Mouse (Mus musculus) heart, embryonic 11.5 days (tissue): ENCODE results near the gene Nadk. TPM values are rescaled to one million over a fixed set of nuclear protein-coding genes. Genes with fewer than 3 reads are reported as not detected.

Source experiments
- ATAC-seq: fragments of 200-750 bp; cut with Nextera tagmentation; replicated peaks from 2 replicates; pipeline ENCODE4 v1.8.0; 2017; ENCODE audit warnings: moderate library complexity; ENCODE audit not compliant: insufficient number of reproducible peaks, low FRiP score, low TSS enrichment
- H3K27ac ChIP-seq: fragments of 300-500 bp; sonication (generic); 2 replicates; pipeline ENCODE4 v1.5.1; 2014; ENCODE audit warnings: mild to moderate bottlenecking, low read depth, low read length
- H3K27me3 ChIP-seq: fragments of 300-500 bp; sonication (generic); 2 replicates; pipeline ENCODE4 v1.6.1; 2014; ENCODE audit warnings: mild to moderate bottlenecking, low read length, mixed read lengths; ENCODE audit not compliant: control insufficient read depth, insufficient read depth
- H3K36me3 ChIP-seq: fragments of 300-500 bp; sonication (generic); 2 replicates; pipeline ENCODE4 v1.6.1; 2014; ENCODE audit warnings: mild to moderate bottlenecking, low read length, moderate library complexity, mixed read lengths; ENCODE audit not compliant: control insufficient read depth, insufficient read depth
- H3K4me1 ChIP-seq: fragments of 300-500 bp; sonication (generic); 2 replicates; pipeline ENCODE4 v1.6.1; 2014; ENCODE audit warnings: low read length; ENCODE audit not compliant: control insufficient read depth, insufficient read depth
- H3K4me2 ChIP-seq: fragments of 300-500 bp; sonication (generic); 2 replicates; pipeline ENCODE4 v1.6.1; 2014; ENCODE audit warnings: mild to moderate bottlenecking, moderate library complexity
- H3K4me3 ChIP-seq: fragments of 300-500 bp; sonication (generic); 2 replicates; pipeline ENCODE4 v1.5.1; 2014; ENCODE audit warnings: low read depth, low read length
- H3K9ac ChIP-seq: fragments of 300-500 bp; sonication (generic); 2 replicates; pipeline ENCODE4 v1.6.1; 2014; ENCODE audit warnings: mild to moderate bottlenecking, low read depth, low read length, moderate library complexity
- H3K9me3 ChIP-seq: fragments of 300-500 bp; sonication (generic); replicated peaks from 2 replicates; pipeline ENCODE4 v1.6.1; 2016; ENCODE audit warnings: low read length; ENCODE audit not compliant: control insufficient read depth
- WGBS: fragments of 180-500 bp; shearing (Covaris S2); extraction: QIAGEN DNeasy Blood & Tissue Kit; methylation state at CpG from one replicate; pipeline ENCODE4 v1.1.7; 2014; ENCODE audit not compliant: insufficient replicate concordance; 5-methylcytosine and 5-hydroxymethylcytosine counted together
- polyA plus RNA-seq: library from polyadenylated mRNA; unstranded; fragments of >200 nt; fragmentation: Nextera tagmentation; extraction: Ambion mirVana; gene quantifications from 2 replicates; pipeline ENCODE4 v1.2.1, GENCODE M21; 2014

The Nadk gene
- polyA plus RNA-seq, 1 experiment from 2014 or later: 58.6 TPM

GRCm38 (mm10) chr4:155589356-155589755, 27.2 kb downstream of the Nadk start:
- H3K9me3 ChIP-seq: no peaks in the 10 kb centered on the region
- H3K4me2 ChIP-seq: no peak overlapping the region
- H3K36me3 ChIP-seq: peaks cover 40% of the 10 kb centered on the region
- no peaks in the 10 kb centered on the region for H3K4me1 ChIP-seq
- H3K27me3 ChIP-seq: no peaks in the 10 kb centered on the region
- H3K9ac ChIP-seq: no peak overlapping the region
- no peak overlapping the region for H3K4me3 ChIP-seq
- no peak overlapping the region for H3K27ac ChIP-seq
- WGBS: 91% methylated on average over 5 of the region's 5 CpGs
- ATAC-seq: no peak

- no peak overlapping the region for H3K9ac ChIP-seq
- ATAC-seq: no peak
- peaks cover 27% of the 10 kb centered on the region for H3K36me3 ChIP-seq
- H3K4me2 ChIP-seq: no peak overlapping the region
- no peaks in the 10 kb centered on the region for H3K4me1 ChIP-seq
- H3K27me3 ChIP-seq: no peaks in the 10 kb centered on the region
- H3K4me3 ChIP-seq: no peak overlapping the region
- no peaks in the 10 kb centered on the region for H3K9me3 ChIP-seq
- no peak overlapping the region for H3K27ac ChIP-seq
- 66% methylated on average over 7 of the region's 7 CpGs for WGBS
Observed at GRCm38 (mm10) chr4:155591012-155591719, 29.0 kb downstream of the Nadk start.

- no peaks in the 10 kb centered on the region for H3K9me3 ChIP-seq
- H3K36me3 ChIP-seq: peaks cover 13% of the 10 kb centered on the region
- no peaks in the 10 kb centered on the region for H3K27me3 ChIP-seq
- 64% methylated on average over 1 of the region's 1 CpGs for WGBS
- no peaks in the 10 kb centered on the region for H3K4me1 ChIP-seq
- no peak for ATAC-seq
- no peak overlapping the region for H3K4me2 ChIP-seq
- H3K27ac ChIP-seq: no peak overlapping the region
- H3K4me3 ChIP-seq: no peak overlapping the region
- H3K9ac ChIP-seq: no peak overlapping the region
Observed at GRCm38 (mm10) chr4:155593780-155594179, 31.6 kb downstream of the Nadk start.

GRCm38 (mm10) chr4:155595777-155596176, 33.6 kb downstream of the Nadk start:
- H3K4me1 ChIP-seq: no peaks in the 10 kb centered on the region
- 83% methylated on average over 3 of the region's 3 CpGs for WGBS

GRCm38 (mm10) chr4:155596606-155597005, 34.4 kb downstream of the Nadk start:
- H3K9ac ChIP-seq: no peak overlapping the region
- ATAC-seq: no peak
- no peaks in the 10 kb centered on the region for H3K27me3 ChIP-seq
- no peaks in the 10 kb centered on the region for H3K4me1 ChIP-seq
- no peak overlapping the region for H3K4me3 ChIP-seq
- no peaks in the 10 kb centered on the region for H3K36me3 ChIP-seq
- H3K9me3 ChIP-seq: no peaks in the 10 kb centered on the region
- 75% methylated on average over 5 of the region's 5 CpGs for WGBS
- H3K27ac ChIP-seq: no peak overlapping the region
- no peak overlapping the region for H3K4me2 ChIP-seq

More at GRCm38 (mm10) chr4:155595777-155596176, 33.6 kb downstream of the Nadk start:
- no peak overlapping the region for H3K27ac ChIP-seq
- no peak overlapping the region for H3K4me2 ChIP-seq
- no peak overlapping the region for H3K4me3 ChIP-seq
- no peak for ATAC-seq
- no peaks in the 10 kb centered on the region for H3K36me3 ChIP-seq
- H3K9me3 ChIP-seq: no peaks in the 10 kb centered on the region
- H3K27me3 ChIP-seq: no peaks in the 10 kb centered on the region
- H3K9ac ChIP-seq: no peak overlapping the region

- 18% methylated on average over 19 of the region's 20 CpGs for WGBS
Observed at GRCm38 (mm10) chr4:155598536-155598935, 36.4 kb downstream of the Nadk start.

GRCm38 (mm10) chr4:155599901-155600825, 38.0 kb downstream of the Nadk start:
- Histone ChIP-seq H3K36me3 (no peaks in the 10 kb centered on the region), H3K9ac (peak overlapping the region; percentile 77; the same call in 1 of the 2 replicates), H3K9me3 (no peaks in the 10 kb centered on the region), H3K4me2 (peak overlapping the region; percentile 92), H3K4me3 (peak overlapping the region; percentile 85), H3K27ac (peak overlapping the region; percentile 99), H3K4me1 (peaks cover 7% of the 10 kb centered on the region), H3K27me3 (no peaks in the 10 kb centered on the region)
- 84% methylated on average over 11 of the region's 11 CpGs for WGBS
- ATAC-seq: no peak

More at GRCm38 (mm10) chr4:155598536-155598935, 36.4 kb downstream of the Nadk start:
- Histone ChIP-seq H3K4me3 (no peak overlapping the region), H3K9ac (no peak overlapping the region), H3K4me1 (peaks cover 7% of the 10 kb centered on the region), H3K27ac (no peak overlapping the region), H3K4me2 (no peak overlapping the region), H3K9me3 (no peaks in the 10 kb centered on the region), H3K36me3 (no peaks in the 10 kb centered on the region), H3K27me3 (no peaks in the 10 kb centered on the region)
- ATAC-seq: no peak

- Histone ChIP-seq H3K4me1 (peaks cover 7% of the 10 kb centered on the region), H3K36me3 (no peaks in the 10 kb centered on the region), H3K9me3 (no peaks in the 10 kb centered on the region), H3K9ac (peak within 1 kb of the TSS; percentile 97), H3K4me2 (peak within 1 kb of the TSS; percentile 92), H3K27me3 (no peaks in the 10 kb centered on the region), H3K4me3 (peak within 1 kb of the TSS; percentile 85), H3K27ac (peak within 1 kb of the TSS; percentile 99)
- ATAC-seq: peak; percentile 94
- WGBS: under 1% methylated on average over 57 of the region's 65 CpGs
Observed at GRCm38 (mm10) chr4:155601091-155601996, 39.2 kb downstream of the Nadk start, which contains the start of gene Slc35e2. Gene Slc35e2, plus strand, starts transcription at chr4:155601416.
